Mouse (Mus musculus): ENCODE measurements around the gene C1qtnf9. TPM values are rescaled to one million over a fixed set of nuclear protein-coding genes. Genes with fewer than 3 reads are reported as not detected.

The C1qtnf9 gene
- not detected for polyA plus RNA-seq (2012; fragmentation: generic; extraction: Trizol)
- long read RNA-seq, experiment 1 = 0 reads
- long read RNA-seq, experiment 2 = 0 reads

DNA sequence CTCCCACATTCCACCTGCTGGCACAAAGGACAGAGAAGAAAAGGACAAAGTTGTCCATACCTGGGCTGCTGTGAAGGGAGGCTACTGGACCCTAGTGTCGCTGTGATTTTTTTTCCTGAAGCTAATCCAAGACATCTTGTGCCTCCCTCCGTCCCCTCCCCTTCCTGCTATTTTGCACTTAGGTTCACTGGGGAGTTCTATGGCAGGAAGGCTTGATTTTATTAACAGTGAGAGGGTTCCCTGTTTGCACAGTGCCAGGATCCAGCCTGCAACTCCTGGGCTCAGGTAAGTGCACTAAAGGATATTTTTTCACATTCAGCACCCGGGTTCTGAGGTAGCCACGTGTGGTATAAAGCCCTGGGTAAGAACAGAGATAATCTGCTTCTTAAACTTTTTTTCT lies at the start of gene C1qtnf9:
TSS of gene C1qtnf9 (plus strand) at position 251 of the 400 bp plus-strand sequence.
- Histone ChIP-seq H3K4me3 (ENCODE audit: insufficient read depth, poor library complexity, severe bottlenecking) (no peak within 1 kb of the TSS), H3K27me3 (ENCODE audit: control insufficient read depth, insufficient read depth, insufficient read length) (peaks cover 38% of the 10 kb centered on the region), H3K79me2 (ENCODE audit: control insufficient read depth, insufficient read depth) (no peaks in the 10 kb centered on the region), H3ac (ENCODE audit: control insufficient read depth, insufficient read length, low read depth) (no peak within 1 kb of the TSS), H3K36me3 (ENCODE audit: control insufficient read depth, insufficient read depth) (no peaks in the 10 kb centered on the region), H3K79me3 (ENCODE audit: low read depth) (no peaks in the 10 kb centered on the region)
- no peak for TF ChIP-seq FOSL1 (IDR thresholded peaks at IDR 0.05; ENCODE audit: insufficient read depth, low read length, poor library complexity, severe bottlenecking)

DNA sequence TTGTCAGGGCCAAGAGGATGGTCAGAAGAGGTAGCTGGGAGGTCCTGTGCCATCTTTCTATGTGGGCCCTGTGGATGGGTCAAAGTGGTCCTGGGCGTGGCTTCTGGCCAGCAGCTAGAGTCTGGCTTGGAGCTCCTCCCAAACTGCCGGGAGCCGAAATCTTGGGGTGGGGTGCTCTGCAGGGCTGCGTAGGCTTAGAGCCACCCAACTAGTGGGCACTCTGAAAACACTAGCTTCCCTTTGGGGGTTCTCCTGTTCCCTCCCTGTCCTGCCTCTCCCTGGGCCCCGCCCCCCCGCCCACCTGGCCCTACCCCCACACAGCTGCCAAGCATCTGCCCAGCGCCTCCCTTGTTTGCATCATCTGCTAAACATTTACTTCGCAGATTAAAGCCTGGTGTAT lies 46.6 kb upstream of the C1qtnf9 start:
- Histone ChIP-seq H3ac (ENCODE audit: control insufficient read depth, insufficient read length, low read depth) (no peak overlapping the region), H3K79me3 (ENCODE audit: low read depth) (no peaks in the 10 kb centered on the region), H3K79me2 (ENCODE audit: control insufficient read depth, insufficient read depth) (no peaks in the 10 kb centered on the region), H3K27me3 (ENCODE audit: control insufficient read depth, insufficient read depth, insufficient read length) (no peaks in the 10 kb centered on the region), H3K4me3 (ENCODE audit: insufficient read depth, poor library complexity, severe bottlenecking) (no peak overlapping the region), H3K36me3 (ENCODE audit: control insufficient read depth, insufficient read depth) (no peaks in the 10 kb centered on the region)
- no peak for TF ChIP-seq FOSL1 (IDR thresholded peaks at IDR 0.05; ENCODE audit: insufficient read depth, low read length, poor library complexity, severe bottlenecking)
- TF ChIP-seq MYOD1 (IDR thresholded peaks at IDR 0.05; ENCODE audit: control insufficient read depth, insufficient read length, low read depth) = no peak
- TF ChIP-seq MAX (IDR thresholded peaks at IDR 0.05) = no peak
- TF ChIP-seq CEBPB (IDR thresholded peaks at IDR 0.05; ENCODE audit: low read depth) = no peak
- no peak for TF ChIP-seq MYOG (IDR thresholded peaks at IDR 0.05; ENCODE audit: control insufficient read depth, extremely low read depth, insufficient read length)
- TF ChIP-seq CTCF (IDR thresholded peaks at IDR 0.05; ENCODE audit: control insufficient read depth, insufficient read depth, insufficient read length) = no peak
- TF ChIP-seq USF1 (IDR thresholded peaks at IDR 0.05; ENCODE audit: low read depth) = no peak

DNA sequence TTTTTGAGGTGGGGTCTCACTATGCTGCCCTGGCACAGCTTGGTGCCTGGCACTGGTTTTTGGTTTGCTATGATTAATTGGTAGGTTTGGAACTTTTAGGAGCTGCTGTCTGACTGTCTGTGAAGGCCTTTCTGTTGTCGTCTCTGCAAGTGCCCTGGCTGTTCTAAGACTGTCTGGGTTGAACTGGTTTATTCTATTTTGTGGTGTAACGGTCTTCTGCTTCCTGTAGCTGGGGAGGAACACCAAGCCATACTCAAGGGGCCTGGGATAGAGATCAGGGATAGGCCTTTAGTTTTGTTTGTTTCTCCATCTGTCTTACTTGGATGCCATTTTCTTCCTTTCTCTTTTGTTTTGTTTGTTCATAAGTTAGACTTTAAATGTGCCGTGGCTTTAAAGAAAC lies 46.0 kb upstream of the C1qtnf9 start:
- Histone ChIP-seq H3K79me3 (ENCODE audit: low read depth) (no peaks in the 10 kb centered on the region), H3K79me2 (ENCODE audit: control insufficient read depth, insufficient read depth) (no peaks in the 10 kb centered on the region), H3ac (ENCODE audit: control insufficient read depth, insufficient read length, low read depth) (no peak overlapping the region), H3K36me3 (ENCODE audit: control insufficient read depth, insufficient read depth) (no peaks in the 10 kb centered on the region), H3K4me3 (ENCODE audit: insufficient read depth, poor library complexity, severe bottlenecking) (no peak overlapping the region), H3K27me3 (ENCODE audit: control insufficient read depth, insufficient read depth, insufficient read length) (no peaks in the 10 kb centered on the region)
- TF ChIP-seq MYOG (IDR thresholded peaks at IDR 0.05; ENCODE audit: control insufficient read depth, extremely low read depth, insufficient read length) (no peak), FOSL1 (IDR thresholded peaks at IDR 0.05; ENCODE audit: insufficient read depth, low read length, poor library complexity, severe bottlenecking) (no peak), MYOD1 (IDR thresholded peaks at IDR 0.05; ENCODE audit: control insufficient read depth, insufficient read length, low read depth) (no peak), CEBPB (IDR thresholded peaks at IDR 0.05; ENCODE audit: low read depth) (no peak), CTCF (IDR thresholded peaks at IDR 0.05; ENCODE audit: control insufficient read depth, insufficient read depth, insufficient read length) (no peak), MAX (IDR thresholded peaks at IDR 0.05) (no peak), USF1 (IDR thresholded peaks at IDR 0.05; ENCODE audit: low read depth) (no peak)

GRCm38 (mm10) chr14:60726091-60726490 lies 41.8 kb upstream of the C1qtnf9 start:
- H3ac ChIP-seq (ENCODE audit: control insufficient read depth, insufficient read length, low read depth) = no peak overlapping the region
- no peak overlapping the region for H3K4me3 ChIP-seq (ENCODE audit: insufficient read depth, poor library complexity, severe bottlenecking)
- no peaks in the 10 kb centered on the region for H3K79me3 ChIP-seq (ENCODE audit: low read depth)
- H3K27me3 ChIP-seq (ENCODE audit: control insufficient read depth, insufficient read depth, insufficient read length) = no peaks in the 10 kb centered on the region
- H3K79me2 ChIP-seq (ENCODE audit: control insufficient read depth, insufficient read depth) = no peaks in the 10 kb centered on the region
- no peak for TF ChIP-seq MAX (IDR thresholded peaks at IDR 0.05)
- TF ChIP-seq MYOD1 (IDR thresholded peaks at IDR 0.05; ENCODE audit: control insufficient read depth, insufficient read length, low read depth) = no peak
- no peaks in the 10 kb centered on the region for H3K36me3 ChIP-seq (ENCODE audit: control insufficient read depth, insufficient read depth)

DNA sequence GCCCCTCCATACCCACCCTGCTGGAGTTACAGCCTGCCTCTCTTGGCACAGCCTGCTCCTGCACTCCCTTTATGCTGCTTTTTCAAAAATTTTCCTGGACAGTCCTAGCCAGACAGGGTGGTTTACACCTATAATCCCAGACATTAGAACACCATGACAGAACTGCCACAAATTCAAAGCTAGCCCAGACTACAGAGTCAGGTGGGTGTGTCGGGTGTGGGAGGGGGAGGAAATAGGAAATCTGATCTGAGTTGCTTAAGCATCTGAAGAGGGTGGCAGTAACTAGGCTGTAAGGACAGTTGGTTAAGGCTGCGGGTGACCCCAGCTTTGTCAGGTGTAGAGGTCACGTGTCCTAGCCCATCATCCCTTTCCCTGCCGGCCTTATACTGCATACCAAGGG lies 40.8 kb upstream of the C1qtnf9 start:
- no peaks in the 10 kb centered on the region for H3K27me3 ChIP-seq (ENCODE audit: control insufficient read depth, insufficient read depth, insufficient read length)
- H3K36me3 ChIP-seq (ENCODE audit: control insufficient read depth, insufficient read depth) = no peaks in the 10 kb centered on the region
- no peaks in the 10 kb centered on the region for H3K79me2 ChIP-seq (ENCODE audit: control insufficient read depth, insufficient read depth)
- no peak overlapping the region for H3ac ChIP-seq (ENCODE audit: control insufficient read depth, insufficient read length, low read depth)
- H3K4me3 ChIP-seq (ENCODE audit: insufficient read depth, poor library complexity, severe bottlenecking) = no peak overlapping the region
- H3K79me3 ChIP-seq (ENCODE audit: low read depth) = no peaks in the 10 kb centered on the region
- TF ChIP-seq CEBPB (IDR thresholded peaks at IDR 0.05; ENCODE audit: low read depth) (no peak), USF1 (IDR thresholded peaks at IDR 0.05; ENCODE audit: low read depth) (peak; percentile 30), MAX (IDR thresholded peaks at IDR 0.05) (no peak), CTCF (IDR thresholded peaks at IDR 0.05; ENCODE audit: control insufficient read depth, insufficient read depth, insufficient read length) (no peak), MYOD1 (IDR thresholded peaks at IDR 0.05; ENCODE audit: control insufficient read depth, insufficient read length, low read depth) (no peak), MYOG (IDR thresholded peaks at IDR 0.05; ENCODE audit: control insufficient read depth, extremely low read depth, insufficient read length) (no peak)

DNA sequence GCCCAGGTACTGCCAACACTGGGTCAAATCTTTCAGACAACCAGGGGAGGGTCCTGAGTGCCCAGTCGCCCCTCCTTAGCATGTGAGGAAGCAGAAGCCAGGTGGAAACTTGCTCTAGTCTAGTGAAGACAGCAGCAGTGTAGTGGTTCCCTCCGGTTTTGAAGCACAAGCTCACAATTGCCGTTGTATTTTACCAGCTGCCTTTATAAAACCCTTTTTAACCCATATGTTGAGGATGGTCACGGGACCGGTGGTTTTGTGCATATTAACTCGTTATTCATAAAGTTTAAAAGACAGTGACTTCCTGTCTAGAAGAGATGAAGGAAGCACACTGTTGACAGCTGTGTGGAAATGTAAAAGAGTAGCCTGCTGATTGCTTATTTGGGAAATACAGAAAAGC lies 35.9 kb upstream of the C1qtnf9 start:
- no peaks in the 10 kb centered on the region for H3K79me3 ChIP-seq (ENCODE audit: low read depth)
- no peaks in the 10 kb centered on the region for H3K79me2 ChIP-seq (ENCODE audit: control insufficient read depth, insufficient read depth)
- TF ChIP-seq USF1 (IDR thresholded peaks at IDR 0.05; ENCODE audit: low read depth) (no peak), CEBPB (IDR thresholded peaks at IDR 0.05; ENCODE audit: low read depth) (no peak), FOSL1 (IDR thresholded peaks at IDR 0.05; ENCODE audit: insufficient read depth, low read length, poor library complexity, severe bottlenecking) (no peak), MYOG (IDR thresholded peaks at IDR 0.05; ENCODE audit: control insufficient read depth, extremely low read depth, insufficient read length) (no peak), MYOD1 (IDR thresholded peaks at IDR 0.05; ENCODE audit: control insufficient read depth, insufficient read length, low read depth) (no peak), CTCF (IDR thresholded peaks at IDR 0.05; ENCODE audit: control insufficient read depth, insufficient read depth, insufficient read length) (no peak), MAX (IDR thresholded peaks at IDR 0.05) (no peak)
- no peaks in the 10 kb centered on the region for H3K27me3 ChIP-seq (ENCODE audit: control insufficient read depth, insufficient read depth, insufficient read length)
- H3K36me3 ChIP-seq (ENCODE audit: control insufficient read depth, insufficient read depth) = no peaks in the 10 kb centered on the region
- no peak overlapping the region for H3ac ChIP-seq (ENCODE audit: control insufficient read depth, insufficient read length, low read depth)
- H3K4me3 ChIP-seq (ENCODE audit: insufficient read depth, poor library complexity, severe bottlenecking) = no peak overlapping the region

All from C2C12 (cell line).